Mouse (Mus musculus): Measurements from ENCODE around the gene Adarb2.

DNA sequence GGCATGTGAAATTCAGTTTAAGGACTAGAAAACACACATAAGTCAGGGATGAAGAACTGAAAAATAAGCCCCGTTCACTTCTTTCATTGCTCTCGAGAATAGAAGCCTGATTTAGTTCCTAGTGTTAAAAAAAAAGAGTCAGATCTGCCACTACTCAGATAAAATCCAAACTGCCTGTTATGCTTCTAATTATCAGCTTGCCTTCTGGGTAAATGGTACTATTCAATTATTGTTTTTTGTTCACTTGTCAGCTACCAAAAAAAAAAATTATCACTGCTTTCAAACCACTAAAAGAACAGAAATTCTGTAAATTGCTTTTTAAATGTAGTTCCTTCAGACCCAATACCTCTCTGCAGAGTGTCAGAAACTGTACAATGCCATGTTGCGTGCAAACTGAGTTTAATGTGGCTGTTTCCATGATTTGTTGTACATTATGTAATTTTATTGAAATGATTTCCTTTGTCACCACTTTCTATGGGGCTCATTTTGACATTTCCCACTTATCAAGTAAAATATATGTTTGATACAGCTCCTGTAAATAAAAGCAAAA is 199.7 kb downstream of the Adarb2 start:
- TF ChIP-seq EP300 (IDR thresholded peaks at IDR 0.05) (no peak), CTCF (IDR thresholded peaks at IDR 0.05) (no peak)

Measured in lung, postnatal 0 days (tissue).